Mouse (Mus musculus) CH12.LX (cell line): ENCODE measurements around the gene Slc16a13.

Experiments
- CTCF ChIP-seq, 2 experiments: IDR thresholded peaks in 1 of 2; conservative IDR thresholded peaks in 1 of 2; 2 replicates each; pipeline ENCODE4 v1.5.1; 2011 to 2012; ENCODE audit warnings: low read depth in 2 of 2, low read length in 2 of 2, improper control_type of control experiment in 1 of 2, inconsistent platforms in 1 of 2, mild to moderate bottlenecking in 1 of 2, moderate library complexity in 1 of 2
- MAX ChIP-seq: IDR thresholded peaks from 2 replicates; pipeline ENCODE4 v1.6.1; 2011; ENCODE audit warnings: low read length, improper control_type of control experiment
- TBP ChIP-seq: conservative IDR thresholded peaks from 2 replicates; pipeline ENCODE4 v1.6.1; 2011; ENCODE audit warnings: low read depth, low read length, improper control_type of control experiment
- TCF12 ChIP-seq: IDR thresholded peaks from 2 replicates; pipeline ENCODE4 v1.6.1; 2014; ENCODE audit warnings: low read depth, mild to moderate bottlenecking, inconsistent platforms, low read length, improper control_type of control experiment

DNA sequence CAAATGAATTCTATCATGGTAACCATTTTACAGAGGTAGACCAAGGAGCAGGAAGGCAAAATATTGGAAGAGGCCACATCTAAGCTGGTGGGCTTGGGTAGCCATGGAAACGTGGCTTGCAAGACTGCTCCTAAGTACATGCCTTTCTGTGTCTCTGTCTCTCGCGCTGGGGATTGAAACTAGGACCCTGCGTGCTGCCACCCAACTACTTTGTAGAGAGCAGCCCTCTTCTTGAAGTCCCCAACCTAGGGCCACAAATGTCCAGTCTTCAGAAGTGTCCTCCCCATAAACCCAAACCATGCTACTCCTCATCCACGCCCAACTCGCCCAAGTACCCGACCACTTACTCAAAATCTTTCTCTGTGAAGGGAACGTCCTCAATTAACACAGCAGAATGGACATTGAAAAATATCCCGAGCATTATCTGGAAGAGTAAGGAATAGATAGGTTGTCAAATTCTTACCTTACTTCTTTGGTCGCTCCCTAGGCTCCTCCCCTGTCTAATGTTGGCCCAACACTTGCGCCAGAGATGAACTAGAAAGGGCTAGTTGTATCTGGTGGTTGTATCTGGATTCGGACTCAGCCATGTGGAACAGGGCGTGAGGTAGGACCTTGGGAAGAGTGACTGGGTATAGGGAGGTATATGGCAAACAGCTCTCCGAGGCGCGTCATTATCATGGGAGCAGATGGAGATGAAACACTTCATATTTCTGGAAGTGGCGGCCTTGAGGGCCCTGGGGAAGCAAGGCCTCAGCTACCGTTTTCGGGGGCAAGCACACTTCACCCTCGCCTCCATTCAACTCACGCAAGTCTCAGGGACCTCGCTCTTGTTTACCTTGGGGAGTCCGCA lies 18.0 kb upstream of the Slc16a13 start:
- TF ChIP-seq CTCF (conservative IDR thresholded peaks at IDR 0.05 in 1 of 2, IDR thresholded peaks at IDR 0.05 in 1 of 2; ENCODE audit: low read depth in 2 of 2, low read length in 2 of 2) (no peak), MAX (no peak), TBP (no peak), TCF12 (no peak)
